10 mouse cellular contexts compared by ENCODE assay signal in genomic region chr12:52381968-52382325, GRCm38 (mm10).
DNase-seq lines count a peak whose midpoint lies in the region; ATAC-seq lines count a peak whose summit lies in the region.
"Had no signal": no experiment of that assay in that cellular context is flagged by ENCODE, and none has a peak within 500 bp of the region (broad histone marks: within the 10 kb centered on the region; RNA-seq: fewer than 3 reads in every experiment).

No protein-coding gene starts in this region.

- H3K4me2 ChIP-seq in kidney, embryonic 15.5 days = no peak overlapping the region
- no peak overlapping the region for H3K4me2 ChIP-seq in embryonic facial prominence, embryonic 13.5 days
- H3K4me2 ChIP-seq in hindbrain, embryonic 13.5 days = no peak overlapping the region
- no peak overlapping the region for H3K4me2 ChIP-seq in midbrain, embryonic 15.5 days

- peaks cover 27% of the 10 kb centered on the region for H3K4me1 ChIP-seq in kidney, embryonic 15.5 days
- peaks cover 33% of the 10 kb centered on the region for H3K4me1 ChIP-seq in embryonic facial prominence, embryonic 13.5 days
- H3K4me1 ChIP-seq in hindbrain, embryonic 13.5 days (replicated peaks) = peaks cover 46% of the 10 kb centered on the region
- peaks cover 16% of the 10 kb centered on the region for H3K4me1 ChIP-seq in midbrain, embryonic 15.5 days

- no peaks in the 10 kb centered on the region for H3K9me3 ChIP-seq in kidney, embryonic 15.5 days (replicated peaks)
- no peaks in the 10 kb centered on the region for H3K9me3 ChIP-seq in embryonic facial prominence, embryonic 13.5 days
- no peaks in the 10 kb centered on the region for H3K9me3 ChIP-seq in hindbrain, embryonic 13.5 days
- no peaks in the 10 kb centered on the region for H3K9me3 ChIP-seq in midbrain, embryonic 15.5 days
- H3K9me3 ChIP-seq: megakaryocyte, embryonic 14.5 days had no signal

- 87% methylated on average over 1 of the region's 1 CpGs for WGBS in kidney, embryonic 15.5 days
- 83% methylated on average over 1 of the region's 1 CpGs for WGBS in embryonic facial prominence, embryonic 13.5 days
- WGBS in hindbrain, embryonic 13.5 days = 73% methylated on average over 1 of the region's 1 CpGs
- WGBS in midbrain, embryonic 15.5 days = 76% methylated on average over 1 of the region's 1 CpGs

- DNase-seq in kidney, postnatal 4 days = no peak
- no peak for DNase-seq in adrenal gland, adult 2 months
- no peak for DNase-seq in left cerebral cortex, postnatal 14 days (ENCODE audit: low spot score in 2 of 2)
- DNase-seq in urinary bladder, postnatal 10 days (ENCODE audit: low spot score) = no peak

- no peaks in the 10 kb centered on the region for H3K36me3 ChIP-seq in kidney, embryonic 15.5 days
- H3K36me3 ChIP-seq in embryonic facial prominence, embryonic 13.5 days = no peaks in the 10 kb centered on the region
- H3K36me3 ChIP-seq in hindbrain, embryonic 13.5 days = no peaks in the 10 kb centered on the region
- H3K36me3 ChIP-seq in midbrain, embryonic 15.5 days (replicated peaks) = no peaks in the 10 kb centered on the region

- no peak overlapping the region for H3K4me3 ChIP-seq in kidney, embryonic 15.5 days (replicated peaks)
- no peak overlapping the region for H3K4me3 ChIP-seq in embryonic facial prominence, embryonic 13.5 days
- no peak overlapping the region for H3K4me3 ChIP-seq in hindbrain, embryonic 13.5 days
- H3K4me3 ChIP-seq in midbrain, embryonic 15.5 days = no peak overlapping the region
- H3K4me3 ChIP-seq: erythroblast, embryonic 14.5 days had no signal

- no peak overlapping the region for H3K9ac ChIP-seq in kidney, embryonic 15.5 days
- no peak overlapping the region for H3K9ac ChIP-seq in embryonic facial prominence, embryonic 13.5 days
- no peak overlapping the region for H3K9ac ChIP-seq in hindbrain, embryonic 13.5 days
- no peak overlapping the region for H3K9ac ChIP-seq in midbrain, embryonic 15.5 days

- peak overlapping the region; percentile 69; the same call in 1 of the 2 replicates for H3K27ac ChIP-seq in kidney, embryonic 15.5 days
- H3K27ac ChIP-seq in embryonic facial prominence, embryonic 13.5 days = peak overlapping the region; percentile 88
- peak overlapping the region; percentile 80 for H3K27ac ChIP-seq in hindbrain, embryonic 13.5 days
- no peak overlapping the region for H3K27ac ChIP-seq in midbrain, embryonic 15.5 days

- 0 out of 2 replicates have a peak, but pooled peaks have one; percentile 4 for ATAC-seq in kidney, embryonic 15.5 days (replicated peaks; ENCODE audit: low FRiP score)
- no peak for ATAC-seq in embryonic facial prominence, embryonic 13.5 days (ENCODE audit: insufficient number of reproducible peaks, insufficient read depth, low FRiP score, low TSS enrichment, low read depth)
- ATAC-seq in hindbrain, embryonic 13.5 days (ENCODE audit: low FRiP score) = no peak
- peak; percentile 26 for ATAC-seq in midbrain, embryonic 15.5 days (replicated peaks)

- no peaks in the 10 kb centered on the region for H3K27me3 ChIP-seq in kidney, embryonic 15.5 days
- no peaks in the 10 kb centered on the region for H3K27me3 ChIP-seq in embryonic facial prominence, embryonic 13.5 days
- no peaks in the 10 kb centered on the region for H3K27me3 ChIP-seq in hindbrain, embryonic 13.5 days
- H3K27me3 ChIP-seq in midbrain, embryonic 15.5 days (replicated peaks) = no peaks in the 10 kb centered on the region

- intact Hi-C loops in left cerebral cortex, postnatal 14 days (cut with DNase I) = no loop called here

Comparison
In these comparisons a context has a peak if more than half of its experiments do, and no peak if none do; other contexts are left out.
1. ATAC-seq: peak in kidney, embryonic 15.5 days (single experiment) and midbrain, embryonic 15.5 days (single experiment); none in embryonic facial prominence, embryonic 13.5 days (single experiment) and hindbrain, embryonic 13.5 days (single experiment).